Mouse (Mus musculus): Measurements from ENCODE around the gene Vps4a. TPM values are rescaled to one million over a fixed set of nuclear protein-coding genes. Genes with fewer than 3 reads are reported as not detected.

Gene Vps4a
- polyA plus RNA-seq, 1 experiment from 2014 or later = 103 TPM

DNA sequence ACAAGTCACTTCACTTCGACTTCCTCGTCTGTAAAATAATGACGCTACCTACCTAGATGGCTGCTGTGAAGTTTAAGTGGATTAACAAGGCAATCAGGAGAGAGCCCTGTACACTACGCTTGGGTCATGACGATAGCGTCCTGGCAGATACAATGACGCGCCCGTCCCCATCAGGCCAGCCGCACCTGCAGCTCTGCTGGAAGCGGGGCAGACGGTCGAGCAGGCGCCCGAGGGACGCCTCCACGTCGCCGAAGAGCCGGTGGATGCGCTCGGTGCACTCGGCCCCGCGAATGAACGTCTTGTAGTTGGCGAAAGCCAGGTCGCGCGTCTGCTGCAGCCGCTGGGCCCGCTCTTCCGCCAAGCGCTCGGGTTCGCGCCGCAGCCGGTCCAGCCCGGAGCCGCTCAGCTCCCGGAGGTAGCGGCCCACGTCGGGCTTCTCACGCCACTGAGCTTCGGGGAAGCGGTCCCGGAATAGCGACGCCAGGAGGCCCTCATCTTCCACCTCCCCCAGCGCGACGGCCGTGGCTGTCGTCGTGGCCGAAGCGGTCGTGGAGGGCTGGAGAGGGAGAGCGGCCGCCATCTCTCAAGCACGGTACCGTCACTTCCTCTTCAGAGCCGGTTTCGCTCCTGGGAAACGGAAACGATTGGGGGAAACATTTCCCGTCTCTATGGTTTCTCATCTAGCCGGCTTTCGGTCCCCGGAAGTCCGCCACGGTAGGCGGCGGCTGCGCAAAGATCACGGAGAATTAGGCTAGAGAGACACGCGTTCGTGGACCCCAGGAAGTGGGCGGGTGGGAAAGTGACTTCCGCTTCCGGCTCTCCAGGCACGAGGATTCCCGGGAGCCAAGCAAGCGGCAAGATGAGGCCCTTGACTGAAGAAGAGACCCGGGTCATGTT lies 25.3 kb downstream of the Vps4a start, which contains the start of the genes Cog8 and Nip7:
TSS of gene Cog8 (minus strand) at position 614 of the 897 bp plus-strand sequence.
TSS of gene Nip7 (plus strand) at position 802 of the 897 bp plus-strand sequence.
- no peaks in the 10 kb centered on the region for H3K9me3 ChIP-seq (replicated peaks)
- H3K27me3 ChIP-seq = no peaks in the 10 kb centered on the region
- peak within 1 kb of the TSS; percentile 96 for H3K4me3 ChIP-seq
- peak within 1 kb of the TSS; percentile 69 for H3K27ac ChIP-seq
- H3K9ac ChIP-seq = peak within 1 kb of the TSS; percentile 87
- H3K4me2 ChIP-seq (replicated peaks) = peak within 1 kb of the TSS; percentile 97
- WGBS = under 1% methylated on average over 88 of the region's 88 CpGs
- peaks cover 22% of the 10 kb centered on the region for H3K4me1 ChIP-seq
- peaks cover 55% of the 10 kb centered on the region for H3K36me3 ChIP-seq
- ATAC-seq (ENCODE audit: low FRiP score) = peak; percentile 95

DNA sequence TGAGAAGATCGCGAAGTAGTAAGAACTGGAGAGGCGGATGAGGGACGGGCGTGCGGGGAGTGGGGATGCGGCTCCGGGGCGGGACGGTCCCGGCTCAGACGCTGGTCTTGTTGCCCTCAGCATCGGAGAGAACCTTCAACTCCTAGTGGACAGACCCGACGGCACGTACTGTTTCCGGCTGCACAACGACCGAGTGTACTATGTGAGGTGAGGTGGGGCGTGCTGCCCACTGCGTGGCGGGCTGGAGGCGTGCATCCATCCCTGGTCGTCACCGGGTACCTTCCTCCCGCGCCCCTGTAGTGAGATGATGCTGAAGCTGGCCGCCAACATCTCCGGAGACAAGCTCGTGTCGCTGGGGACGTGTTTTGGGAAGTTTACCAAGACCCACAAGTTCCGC lies 25.9 kb downstream of the Vps4a start:
- H3K4me3 ChIP-seq = peak overlapping the region; percentile 96
- peaks cover 49% of the 10 kb centered on the region for H3K36me3 ChIP-seq
- H3K27me3 ChIP-seq = no peaks in the 10 kb centered on the region
- H3K9ac ChIP-seq = peak overlapping the region; percentile 87
- H3K4me2 ChIP-seq (replicated peaks) = peak overlapping the region; percentile 97
- ATAC-seq (ENCODE audit: low FRiP score) = peak; percentile 80
- H3K4me1 ChIP-seq = peaks cover 22% of the 10 kb centered on the region
- H3K27ac ChIP-seq = no peak overlapping the region; the same call in 1 of the 2 replicates
- under 1% methylated on average over 33 of the region's 33 CpGs for WGBS
- no peaks in the 10 kb centered on the region for H3K9me3 ChIP-seq (replicated peaks)

DNA sequence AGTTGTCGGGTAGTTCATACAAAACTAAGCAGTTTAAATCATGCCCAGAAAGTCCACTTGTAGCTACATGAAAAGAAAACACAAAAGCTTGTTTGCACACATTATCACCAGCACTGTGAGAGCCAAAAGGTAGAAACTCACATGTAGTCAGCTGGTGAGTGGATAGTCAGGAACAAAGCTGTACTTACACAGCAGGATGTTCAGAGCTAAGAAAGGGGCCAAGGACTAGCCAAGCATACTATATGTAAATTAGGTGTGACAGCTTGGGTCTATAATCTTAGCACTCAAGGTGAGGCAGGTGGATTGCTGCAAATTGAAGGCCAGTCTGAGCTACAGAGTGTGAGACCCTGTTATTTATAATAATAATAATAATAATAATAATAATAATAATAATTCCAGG lies 31.6 kb downstream of the Vps4a start:
- H3K27me3 ChIP-seq = no peaks in the 10 kb centered on the region
- H3K4me2 ChIP-seq (replicated peaks) = no peak overlapping the region
- no peaks in the 10 kb centered on the region for H3K9me3 ChIP-seq (replicated peaks)
- 92% methylated on average over 1 of the region's 1 CpGs for WGBS
- no peak overlapping the region for H3K27ac ChIP-seq
- H3K4me3 ChIP-seq = no peak overlapping the region
- no peak overlapping the region for H3K9ac ChIP-seq
- peaks cover 4% of the 10 kb centered on the region for H3K4me1 ChIP-seq
- H3K36me3 ChIP-seq = peaks cover 25% of the 10 kb centered on the region
- ATAC-seq (ENCODE audit: low FRiP score) = no peak

DNA sequence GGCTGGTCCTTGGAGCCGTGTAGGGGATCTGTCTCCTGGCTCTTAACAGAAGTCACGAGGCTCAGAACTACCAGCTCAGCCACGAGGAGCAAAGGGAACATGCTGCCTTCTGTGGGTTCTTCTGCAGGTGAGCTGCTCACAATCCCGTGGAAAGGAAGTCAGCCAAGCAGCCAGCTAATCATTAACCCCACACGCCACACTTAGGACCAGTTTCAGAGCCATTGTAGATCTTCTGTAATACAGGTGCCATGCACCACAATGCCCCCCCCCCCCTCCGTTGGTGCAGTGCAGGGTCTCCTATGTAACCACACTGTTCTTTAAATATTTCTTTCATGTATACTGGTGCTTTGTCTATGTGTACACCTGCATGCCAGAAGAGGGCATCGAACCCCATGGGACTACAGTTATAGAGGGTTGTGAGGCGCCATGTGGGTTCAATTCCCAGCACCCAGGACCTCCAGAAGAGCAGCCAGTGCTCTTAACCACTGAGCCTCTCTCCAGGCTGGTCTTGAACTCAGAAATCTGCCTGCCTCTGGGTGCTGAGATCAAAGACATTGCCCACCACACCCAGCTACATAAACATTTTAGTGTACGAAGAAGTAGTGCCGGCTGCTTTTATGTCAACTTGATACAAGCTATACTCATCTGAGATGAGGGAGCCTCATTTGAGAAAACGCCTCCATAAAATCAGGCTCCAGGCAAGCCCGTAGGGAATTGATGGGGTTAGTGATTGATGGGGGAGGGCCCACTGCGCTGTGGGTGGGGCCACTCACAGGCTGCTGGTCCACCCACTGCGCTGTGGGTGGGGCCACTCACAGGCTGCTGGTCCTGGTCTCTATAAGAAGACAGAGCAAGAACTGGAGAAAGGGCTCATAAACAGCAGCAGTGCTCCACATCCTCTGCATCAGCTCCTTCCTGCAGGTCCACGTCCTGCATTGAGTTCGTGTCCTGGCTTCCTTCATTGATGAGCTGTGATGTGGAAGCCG lies 34.8 kb downstream of the Vps4a start, which contains the start of gene Tmed6:
TSS of gene Tmed6 (minus strand) at position 134 of the 986 bp plus-strand sequence.
- no peaks in the 10 kb centered on the region for H3K27me3 ChIP-seq
- H3K4me1 ChIP-seq = no peaks in the 10 kb centered on the region
- no peak within 1 kb of the TSS for H3K4me3 ChIP-seq
- no peaks in the 10 kb centered on the region for H3K9me3 ChIP-seq (replicated peaks)
- no peak within 1 kb of the TSS for H3K9ac ChIP-seq
- H3K27ac ChIP-seq = no peak within 1 kb of the TSS
- WGBS = 61% methylated on average over 17 of the region's 17 CpGs
- H3K36me3 ChIP-seq = peaks cover 25% of the 10 kb centered on the region
- no peak within 1 kb of the TSS for H3K4me2 ChIP-seq (replicated peaks)
- no peak for ATAC-seq (ENCODE audit: low FRiP score)

DNA sequence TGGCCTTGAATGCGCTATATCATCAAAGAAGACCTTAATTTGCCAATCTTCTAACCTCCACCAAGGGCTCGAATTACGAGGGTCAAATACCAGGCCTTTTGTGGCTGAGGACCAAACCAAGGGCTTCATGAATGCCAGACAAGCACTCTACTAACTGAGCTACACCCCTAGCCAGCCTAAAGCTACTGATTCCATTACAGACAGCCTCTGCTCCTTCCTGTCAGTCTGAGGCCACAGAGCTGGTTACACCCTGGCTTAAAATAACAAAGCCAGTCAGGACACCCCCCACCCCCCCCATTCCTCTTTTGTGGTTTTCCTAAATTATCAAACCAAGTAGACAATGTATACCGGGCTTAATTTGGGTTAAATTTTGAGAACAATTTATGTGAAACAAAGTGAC lies 42.7 kb downstream of the Vps4a start:
- Histone ChIP-seq H3K4me3 (no peak overlapping the region), H3K4me1 (no peaks in the 10 kb centered on the region), H3K9me3 (replicated peaks) (no peaks in the 10 kb centered on the region), H3K36me3 (peaks cover 79% of the 10 kb centered on the region), H3K4me2 (replicated peaks) (no peak overlapping the region), H3K27me3 (no peaks in the 10 kb centered on the region), H3K9ac (no peak overlapping the region), H3K27ac (no peak overlapping the region)
- no peak for ATAC-seq (ENCODE audit: low FRiP score)
- 90% methylated on average over 4 of the region's 4 CpGs for WGBS

DNA sequence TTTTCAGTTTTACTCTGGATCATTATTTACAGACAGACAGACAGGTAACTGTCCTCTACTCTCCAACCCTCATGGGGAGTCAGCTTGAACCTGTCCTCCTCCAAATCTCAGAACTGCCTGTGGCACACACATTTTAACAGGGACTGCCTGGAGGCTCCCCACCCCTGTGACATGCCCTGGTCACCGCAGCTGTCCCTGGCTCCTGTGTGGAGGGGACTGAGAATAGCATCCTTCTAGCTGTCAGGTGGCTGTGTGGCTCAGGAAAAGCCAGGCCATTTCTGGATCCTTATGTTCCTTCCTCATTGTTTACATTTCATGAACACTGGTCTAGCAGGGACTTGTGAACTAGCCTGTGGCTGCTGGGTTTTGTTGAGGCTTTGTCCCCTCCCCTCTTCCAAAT lies 43.1 kb downstream of the Vps4a start:
- Histone ChIP-seq H3K4me1 (no peaks in the 10 kb centered on the region), H3K27me3 (no peaks in the 10 kb centered on the region), H3K4me3 (no peak overlapping the region), H3K4me2 (replicated peaks) (no peak overlapping the region), H3K9me3 (replicated peaks) (no peaks in the 10 kb centered on the region), H3K27ac (no peak overlapping the region), H3K9ac (no peak overlapping the region), H3K36me3 (peaks cover 79% of the 10 kb centered on the region)
- 90% methylated on average over 1 of the region's 1 CpGs for WGBS
- ATAC-seq (ENCODE audit: low FRiP score) = no peak

DNA sequence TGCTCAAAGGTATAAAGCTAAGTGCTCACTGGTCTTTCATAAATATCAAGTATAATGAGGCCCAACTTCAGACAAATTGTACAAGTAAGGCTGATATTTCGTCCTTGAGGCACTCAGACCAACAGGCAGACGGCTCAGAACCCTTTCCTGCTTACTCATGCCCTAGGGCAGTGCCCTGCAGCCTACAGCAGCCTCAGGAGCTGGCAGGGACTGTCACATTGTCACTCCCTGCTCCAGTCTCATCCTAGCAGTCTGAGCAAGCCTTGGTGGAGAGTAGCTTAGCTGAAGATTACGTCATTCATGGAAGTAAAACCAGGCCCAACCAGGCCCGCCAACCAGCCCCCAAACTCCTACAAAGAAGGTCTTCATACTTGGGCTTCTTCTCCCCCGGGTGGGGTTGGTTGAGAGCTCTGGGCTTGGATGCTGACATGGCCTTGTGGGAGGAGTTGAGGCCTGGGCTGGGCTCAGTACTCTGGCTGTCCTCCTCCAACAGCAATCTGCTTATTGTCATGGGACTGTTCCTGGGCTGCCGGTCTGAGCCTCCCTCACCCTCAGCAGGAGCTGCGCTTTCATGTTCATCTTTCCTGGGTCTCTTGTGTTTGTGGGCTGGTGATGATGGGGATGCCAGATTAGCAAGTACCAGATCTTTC lies 45.3 kb downstream of the Vps4a start:
- no peak overlapping the region for H3K4me3 ChIP-seq
- H3K9ac ChIP-seq = no peak overlapping the region
- H3K4me1 ChIP-seq = no peaks in the 10 kb centered on the region
- H3K27ac ChIP-seq = no peak overlapping the region
- no peak overlapping the region for H3K4me2 ChIP-seq (replicated peaks)
- ATAC-seq (ENCODE audit: low FRiP score) = no peak
- no peaks in the 10 kb centered on the region for H3K27me3 ChIP-seq
- H3K9me3 ChIP-seq (replicated peaks) = no peaks in the 10 kb centered on the region
- H3K36me3 ChIP-seq = peaks cover 84% of the 10 kb centered on the region
- WGBS = 93% methylated on average over 7 of the region's 7 CpGs

DNA sequence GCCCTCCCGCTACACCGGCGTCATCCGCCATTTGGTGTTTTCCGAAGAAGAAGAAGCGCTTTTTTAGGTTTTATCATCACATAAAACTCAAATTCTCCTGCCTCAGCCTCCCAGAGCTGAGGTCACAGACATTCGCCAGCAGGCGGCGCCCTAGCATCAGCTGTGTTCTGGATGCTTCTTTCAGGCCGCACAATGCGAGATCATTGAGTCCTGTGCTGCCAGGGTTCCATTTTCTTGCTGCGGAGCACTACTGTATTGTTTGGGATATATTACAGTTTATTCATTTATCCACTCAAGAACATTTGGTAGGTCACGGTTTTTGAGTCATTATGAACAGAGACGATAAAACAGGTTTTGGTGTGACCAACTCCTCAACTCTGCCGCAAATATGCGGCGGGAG lies 54.3 kb downstream of the Vps4a start:
- no peak overlapping the region for H3K4me2 ChIP-seq (replicated peaks)
- ATAC-seq (ENCODE audit: low FRiP score) = no peak
- H3K27ac ChIP-seq = no peak overlapping the region
- H3K36me3 ChIP-seq = peaks cover 72% of the 10 kb centered on the region
- H3K4me1 ChIP-seq = no peaks in the 10 kb centered on the region
- H3K27me3 ChIP-seq = no peaks in the 10 kb centered on the region
- H3K4me3 ChIP-seq = no peak overlapping the region
- 96% methylated on average over 17 of the region's 17 CpGs for WGBS
- H3K9ac ChIP-seq = no peak overlapping the region
- H3K9me3 ChIP-seq (replicated peaks) = no peaks in the 10 kb centered on the region

DNA sequence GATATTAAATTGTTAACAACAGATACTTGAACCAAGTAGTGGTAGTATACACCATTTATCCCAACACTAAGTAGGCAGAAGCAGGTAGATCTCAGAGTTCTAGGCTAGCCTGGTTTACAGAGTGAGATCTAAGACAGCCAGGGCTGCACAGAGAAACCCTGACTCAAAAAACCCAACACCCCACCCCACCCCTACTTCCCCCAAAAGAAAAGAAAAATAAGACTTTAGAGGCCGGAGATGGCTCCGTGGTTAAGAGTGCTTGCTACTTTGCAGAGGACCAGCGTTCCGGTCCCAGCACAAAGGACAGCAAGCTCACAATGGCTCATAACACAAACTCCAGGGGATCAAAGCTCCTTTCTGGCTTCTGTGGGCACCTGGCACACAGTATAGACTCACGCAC lies 55.0 kb downstream of the Vps4a start:
- H3K9ac ChIP-seq = no peak overlapping the region
- peaks cover 71% of the 10 kb centered on the region for H3K36me3 ChIP-seq
- H3K4me3 ChIP-seq = no peak overlapping the region
- H3K4me1 ChIP-seq = no peaks in the 10 kb centered on the region
- no peaks in the 10 kb centered on the region for H3K27me3 ChIP-seq
- no peaks in the 10 kb centered on the region for H3K9me3 ChIP-seq (replicated peaks)
- 98% methylated on average over 5 of the region's 5 CpGs for WGBS
- H3K27ac ChIP-seq = no peak overlapping the region
- no peak overlapping the region for H3K4me2 ChIP-seq (replicated peaks)
- ATAC-seq (ENCODE audit: low FRiP score) = no peak

DNA sequence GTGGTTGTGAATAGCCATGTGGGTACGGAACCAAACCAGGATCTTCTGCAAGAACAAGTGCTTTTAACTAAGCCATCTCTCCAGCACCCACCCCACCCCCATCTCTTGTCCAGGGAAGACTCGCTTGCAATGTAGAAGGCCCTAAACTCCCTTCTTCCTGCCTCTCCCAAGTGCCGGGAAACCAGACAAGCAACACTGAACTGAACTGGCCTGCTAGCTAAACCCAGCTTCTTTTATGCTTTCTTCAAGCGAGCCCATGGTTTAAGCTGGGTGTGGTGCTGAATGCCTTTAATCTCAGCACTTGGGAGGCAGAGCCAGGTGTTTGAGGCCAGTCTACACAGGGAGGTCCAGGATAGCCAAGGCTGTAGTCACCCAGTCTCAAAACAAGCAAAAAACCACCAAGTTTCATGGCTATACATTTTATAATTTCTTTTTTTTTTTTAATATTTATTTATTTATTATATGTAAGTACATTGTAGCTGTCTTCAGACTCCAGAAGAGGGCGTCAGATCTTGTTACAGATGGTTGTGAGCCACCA lies 57.6 kb downstream of the Vps4a start:
- Histone ChIP-seq H3K27ac (no peak overlapping the region), H3K9ac (no peak overlapping the region), H3K4me1 (no peaks in the 10 kb centered on the region), H3K9me3 (replicated peaks) (no peaks in the 10 kb centered on the region), H3K4me3 (no peak overlapping the region), H3K36me3 (peaks cover 67% of the 10 kb centered on the region), H3K27me3 (no peaks in the 10 kb centered on the region), H3K4me2 (replicated peaks) (no peak overlapping the region)
- no peak for ATAC-seq (ENCODE audit: low FRiP score)
- 98% methylated on average over 5 of the region's 5 CpGs for WGBS

DNA sequence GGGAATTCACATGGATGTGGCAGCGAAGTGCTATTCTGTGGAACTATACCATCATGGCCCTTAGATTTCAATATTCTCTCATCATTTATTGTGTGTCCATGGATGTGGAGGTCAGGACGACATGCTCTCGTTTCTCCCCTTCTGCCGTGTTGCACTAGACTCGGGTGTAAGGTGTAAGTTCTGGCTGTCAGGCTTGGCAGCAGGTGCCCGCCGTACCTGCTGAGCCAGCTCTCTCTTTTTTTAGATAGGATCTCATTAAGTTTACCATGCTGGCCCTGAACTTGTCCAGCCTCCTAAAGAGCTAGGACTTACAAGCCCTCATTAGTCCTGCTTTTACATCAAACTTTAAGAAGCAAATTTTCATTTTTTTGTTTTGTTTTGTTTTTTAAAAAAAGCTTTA lies 59.5 kb downstream of the Vps4a start:
- Histone ChIP-seq H3K27ac (no peak overlapping the region), H3K36me3 (peaks cover 68% of the 10 kb centered on the region), H3K9ac (no peak overlapping the region), H3K4me2 (replicated peaks) (no peak overlapping the region), H3K4me1 (peaks cover 19% of the 10 kb centered on the region), H3K4me3 (no peak overlapping the region), H3K9me3 (replicated peaks) (no peaks in the 10 kb centered on the region), H3K27me3 (no peaks in the 10 kb centered on the region)
- ATAC-seq (ENCODE audit: low FRiP score) = no peak
- 98% methylated on average over 7 of the region's 7 CpGs for WGBS
